Mouse (Mus musculus): ENCODE results near the gene Mdm2. TPM values are rescaled to one million over a fixed set of nuclear protein-coding genes. Genes with fewer than 3 reads are reported as not detected.

Gene Mdm2
- polyA plus RNA-seq, 1 experiment from 2014 or later, result 61.8 TPM

DNA sequence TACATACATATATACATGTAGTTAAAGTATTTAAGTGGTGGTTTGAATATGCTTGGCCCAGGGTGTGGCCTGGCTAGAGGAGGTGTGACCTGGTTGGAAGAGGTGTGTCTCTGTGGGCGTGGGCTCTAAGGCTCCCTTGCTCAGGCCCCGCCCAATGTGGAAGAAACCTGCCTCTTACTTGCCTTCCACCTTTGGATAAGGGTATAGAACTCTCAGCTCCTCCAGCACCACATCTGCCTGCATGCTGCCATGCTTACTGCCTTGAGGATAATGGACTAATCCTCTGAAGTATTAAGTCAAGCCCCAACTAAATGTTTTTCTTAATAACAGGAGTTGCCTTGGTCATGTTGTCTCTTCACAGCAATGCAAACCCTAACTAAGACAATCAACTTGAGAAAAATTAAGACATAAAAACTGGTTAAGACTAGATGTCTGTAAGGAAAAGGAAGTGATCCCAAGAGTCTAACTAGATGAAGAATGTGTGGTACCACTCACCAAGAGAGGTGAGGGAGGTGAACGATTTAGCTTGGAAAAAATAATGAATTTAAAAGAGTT is 12.9 kb downstream of the Mdm2 start:
- Histone ChIP-seq H3K4me1 (no peaks in the 10 kb centered on the region), H3K9me3 (replicated peaks) (no peaks in the 10 kb centered on the region), H3K9ac (no peak overlapping the region), H3K36me3 (ENCODE audit: poor library complexity, severe bottlenecking) (peaks cover 92% of the 10 kb centered on the region), H3K4me2 (no peak overlapping the region), H3K27ac (no peak overlapping the region), H3K4me3 (no peak overlapping the region), H3K27me3 (no peaks in the 10 kb centered on the region)
- ATAC-seq, result no peak
- 93% methylated on average over 3 of the region's 3 CpGs for WGBS

DNA sequence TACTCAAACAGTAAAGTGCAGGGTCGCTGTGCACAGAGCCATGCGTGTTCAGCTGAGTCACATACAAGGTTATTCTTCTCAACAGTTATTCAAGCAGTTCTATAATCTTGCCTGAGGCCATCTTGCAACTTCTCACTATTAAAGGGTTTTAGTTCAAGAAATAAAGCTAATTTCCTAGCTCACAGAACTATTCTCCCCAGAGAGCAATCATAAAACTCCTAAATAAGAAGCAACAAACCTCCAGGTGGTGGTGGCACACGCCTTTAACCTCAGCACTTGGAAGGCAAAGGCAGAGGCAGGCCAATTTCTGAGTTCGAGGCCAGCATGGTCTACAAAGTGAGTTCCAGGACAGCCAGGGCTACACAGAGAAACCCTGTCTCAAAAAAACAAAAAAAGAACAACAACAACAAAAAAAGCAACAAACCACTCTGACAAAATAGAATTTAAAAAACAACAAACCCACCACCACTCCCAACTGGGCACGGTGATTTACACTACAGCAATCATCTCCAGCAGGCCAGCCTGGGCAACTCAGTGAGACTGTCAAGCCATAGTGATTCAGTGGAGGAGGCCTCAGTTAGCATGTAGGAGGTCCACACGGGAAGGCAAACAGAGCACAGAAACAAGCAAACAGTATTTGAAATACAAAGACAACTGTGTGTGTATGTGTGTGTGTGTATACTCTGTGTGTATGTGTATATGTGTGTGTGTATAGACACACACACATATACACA is 13.6 kb downstream of the Mdm2 start:
- no peak overlapping the region for H3K9ac ChIP-seq
- ATAC-seq, result no peak
- 95% methylated on average over 6 of the region's 6 CpGs for WGBS

DNA sequence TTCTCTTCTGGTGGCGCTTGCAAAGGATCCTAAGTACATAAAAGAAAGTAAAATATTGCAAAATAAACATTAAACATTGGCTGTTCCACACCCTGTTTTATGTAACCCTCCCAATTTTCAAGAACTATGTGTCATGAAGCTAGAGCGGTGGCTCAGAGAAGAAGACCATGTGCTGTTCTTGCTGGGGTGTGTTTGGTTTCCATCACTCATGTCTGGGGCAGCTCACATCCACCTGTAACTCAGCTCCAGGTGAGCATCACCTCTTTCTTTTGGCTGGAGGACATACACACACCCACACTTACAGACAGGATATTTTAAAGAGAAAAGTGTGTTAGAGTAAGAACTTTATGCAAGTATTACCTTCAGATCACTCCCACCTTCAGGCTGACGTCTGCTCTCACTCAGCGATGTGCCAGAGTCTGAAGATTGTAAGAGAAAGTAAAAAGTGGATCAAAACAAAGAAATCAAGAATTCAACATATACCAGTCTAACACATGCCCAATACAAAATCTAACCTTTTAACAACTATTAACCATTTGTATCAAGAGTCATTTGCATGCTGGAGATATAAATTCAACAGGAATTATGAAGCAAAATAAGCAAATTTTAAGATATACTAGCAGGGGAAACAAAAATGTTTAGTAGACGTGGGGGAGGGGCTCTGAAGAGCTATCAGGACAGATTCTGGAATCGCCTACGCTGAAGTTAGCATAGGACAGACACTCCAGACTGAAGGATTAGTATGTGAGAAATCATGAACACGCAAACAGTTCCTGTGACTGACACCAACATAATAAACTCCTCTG is 14.3 kb downstream of the Mdm2 start:
- WGBS, result 94% methylated on average over 8 of the region's 8 CpGs
- no peak overlapping the region for H3K27ac ChIP-seq
- no peaks in the 10 kb centered on the region for H3K27me3 ChIP-seq
- peaks cover 94% of the 10 kb centered on the region for H3K36me3 ChIP-seq (ENCODE audit: poor library complexity, severe bottlenecking)
- no peak for ATAC-seq
- H3K4me2 ChIP-seq, result no peak overlapping the region
- H3K4me1 ChIP-seq, result no peaks in the 10 kb centered on the region
- H3K4me3 ChIP-seq, result no peak overlapping the region
- no peak overlapping the region for H3K9ac ChIP-seq
- no peaks in the 10 kb centered on the region for H3K9me3 ChIP-seq (replicated peaks)

More for the DNA sequence above, 13.6 kb downstream of the Mdm2 start:
- Histone ChIP-seq H3K27ac (no peak overlapping the region), H3K27me3 (no peaks in the 10 kb centered on the region), H3K4me3 (no peak overlapping the region), H3K9me3 (replicated peaks) (no peaks in the 10 kb centered on the region), H3K4me1 (no peaks in the 10 kb centered on the region), H3K4me2 (no peak overlapping the region), H3K36me3 (ENCODE audit: poor library complexity, severe bottlenecking) (peaks cover 94% of the 10 kb centered on the region)

DNA sequence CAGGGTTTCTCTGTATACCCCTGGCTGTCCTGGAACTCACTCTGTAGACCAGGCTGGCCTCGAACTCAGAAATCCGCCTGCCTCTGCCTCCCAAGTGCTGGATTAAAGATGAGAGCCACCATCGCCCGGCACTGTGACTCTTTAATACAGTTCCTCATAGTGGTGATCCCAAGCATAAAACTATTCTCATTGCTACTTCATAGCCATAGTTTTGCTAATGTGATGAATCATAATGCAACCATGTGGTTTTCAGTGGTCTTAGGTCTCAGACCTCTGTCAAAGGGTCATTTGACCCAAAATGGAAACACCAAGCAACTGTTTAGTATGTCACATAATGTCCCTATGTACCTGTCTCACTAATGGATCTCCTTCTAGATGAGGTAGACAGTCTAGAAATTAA is 15.0 kb downstream of the Mdm2 start:
- H3K4me3 ChIP-seq, result no peak overlapping the region
- H3K9ac ChIP-seq, result no peak overlapping the region
- H3K4me2 ChIP-seq, result no peak overlapping the region
- peaks cover 94% of the 10 kb centered on the region for H3K36me3 ChIP-seq (ENCODE audit: poor library complexity, severe bottlenecking)
- H3K9me3 ChIP-seq (replicated peaks), result no peaks in the 10 kb centered on the region
- no peak overlapping the region for H3K27ac ChIP-seq
- H3K27me3 ChIP-seq, result no peaks in the 10 kb centered on the region
- ATAC-seq, result no peak
- WGBS, result 96% methylated on average over 4 of the region's 4 CpGs
- no peaks in the 10 kb centered on the region for H3K4me1 ChIP-seq

DNA sequence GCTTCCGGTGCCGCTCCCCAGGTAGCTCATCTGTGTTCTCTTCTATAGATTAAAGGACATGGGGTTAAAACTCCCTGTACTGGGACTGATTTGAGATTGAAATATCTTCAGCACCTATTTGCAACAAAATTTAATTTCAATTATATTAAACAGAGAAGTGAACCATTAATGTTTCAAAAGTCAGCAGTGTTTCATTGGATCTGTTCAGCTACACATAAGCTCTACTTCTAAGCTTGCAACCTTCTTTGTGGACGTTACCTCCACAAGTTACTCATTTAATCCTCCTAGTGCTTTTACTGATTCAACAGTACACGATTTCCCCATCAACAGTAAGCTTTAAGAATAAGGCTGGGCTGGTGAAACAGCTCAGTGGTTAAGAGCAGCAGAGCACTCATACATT is 15.5 kb downstream of the Mdm2 start:
- Histone ChIP-seq H3K9me3 (replicated peaks) (no peaks in the 10 kb centered on the region), H3K4me2 (no peak overlapping the region), H3K27me3 (no peaks in the 10 kb centered on the region), H3K4me3 (no peak overlapping the region), H3K36me3 (ENCODE audit: poor library complexity, severe bottlenecking) (peaks cover 94% of the 10 kb centered on the region), H3K27ac (no peak overlapping the region), H3K9ac (no peak overlapping the region), H3K4me1 (no peaks in the 10 kb centered on the region)
- 93% methylated on average over 4 of the region's 4 CpGs for WGBS
- no peak for ATAC-seq

DNA sequence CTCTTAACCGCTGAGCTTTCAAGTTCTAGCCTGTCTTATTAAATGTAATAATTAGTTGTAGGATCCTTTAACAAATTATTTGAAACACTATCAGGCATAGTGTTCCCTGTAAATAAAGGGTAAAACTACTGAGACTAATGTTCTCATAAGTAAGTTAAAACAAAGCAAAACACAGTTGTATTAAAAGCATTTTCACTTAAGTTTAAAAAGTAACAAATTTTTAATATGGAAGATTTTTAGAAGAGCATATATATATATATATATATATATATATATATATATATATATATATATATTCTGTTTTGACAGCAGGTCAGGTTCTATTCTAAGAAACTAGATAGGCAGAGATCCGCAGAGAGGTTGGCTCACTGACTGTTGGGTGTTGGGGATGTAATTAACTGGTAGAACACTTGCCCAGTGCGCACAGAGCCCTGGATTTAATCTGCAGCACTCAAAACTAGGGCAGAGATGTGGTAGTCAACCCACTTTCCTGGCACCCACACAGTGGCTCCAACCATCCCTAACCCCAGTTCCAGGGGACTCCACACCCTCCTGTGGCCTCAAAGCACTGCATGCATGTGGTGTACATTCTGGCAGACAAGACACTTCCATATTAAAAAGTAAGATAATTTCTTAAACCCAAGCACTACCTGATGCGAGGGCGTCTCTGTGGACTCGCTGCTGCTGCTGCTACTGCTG is 16.2 kb downstream of the Mdm2 start:
- Histone ChIP-seq H3K4me1 (no peaks in the 10 kb centered on the region), H3K4me3 (no peak overlapping the region), H3K27ac (no peak overlapping the region), H3K9me3 (replicated peaks) (no peaks in the 10 kb centered on the region), H3K4me2 (no peak overlapping the region), H3K27me3 (no peaks in the 10 kb centered on the region), H3K9ac (no peak overlapping the region), H3K36me3 (ENCODE audit: poor library complexity, severe bottlenecking) (peaks cover 93% of the 10 kb centered on the region)
- 97% methylated on average over 6 of the region's 6 CpGs for WGBS
- no peak for ATAC-seq

DNA sequence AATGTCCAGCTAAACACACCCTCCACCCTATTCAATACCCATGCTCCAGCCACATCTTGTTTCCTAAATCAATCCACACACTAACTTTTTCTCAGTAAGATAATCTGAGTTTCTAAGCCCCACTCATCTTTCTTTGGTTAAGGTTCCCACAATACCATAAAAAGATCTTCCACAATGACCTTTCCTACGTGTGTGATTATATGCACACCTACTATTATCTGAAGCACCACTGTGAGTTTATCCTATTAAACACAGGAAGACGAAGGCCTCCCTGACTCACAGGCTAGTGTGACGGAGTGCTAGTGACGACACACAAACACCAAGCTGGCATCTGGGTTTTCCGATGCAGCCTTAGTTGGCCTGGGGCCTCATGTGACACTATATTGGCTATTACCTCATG is 17.6 kb downstream of the Mdm2 start:
- Histone ChIP-seq H3K27me3 (no peaks in the 10 kb centered on the region), H3K36me3 (ENCODE audit: poor library complexity, severe bottlenecking) (peaks cover 92% of the 10 kb centered on the region), H3K9me3 (replicated peaks) (no peaks in the 10 kb centered on the region), H3K4me1 (no peaks in the 10 kb centered on the region), H3K4me3 (no peak overlapping the region), H3K27ac (no peak overlapping the region), H3K4me2 (no peak overlapping the region), H3K9ac (no peak overlapping the region)
- ATAC-seq, result no peak
- 96% methylated on average over 5 of the region's 5 CpGs for WGBS

DNA sequence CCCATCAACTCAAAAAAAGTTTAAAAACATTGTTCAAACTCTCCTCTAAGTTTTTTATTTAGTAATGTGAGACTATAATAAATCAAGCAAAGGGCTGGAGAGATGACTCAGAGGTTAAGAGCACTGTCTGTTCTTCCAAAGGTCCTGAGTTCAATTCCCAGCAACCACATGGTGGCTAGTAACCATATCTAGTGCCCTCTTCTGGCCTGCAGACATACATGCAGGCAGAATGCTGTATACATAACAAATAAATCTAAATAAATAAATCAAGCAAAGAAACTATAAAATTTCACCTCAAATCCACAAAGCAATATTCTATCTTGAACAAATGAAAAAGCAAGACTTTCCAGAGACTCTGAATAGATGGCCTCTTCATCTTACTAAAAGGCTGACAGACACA is 18.4 kb downstream of the Mdm2 start:
- Histone ChIP-seq H3K4me2 (no peak overlapping the region), H3K36me3 (ENCODE audit: poor library complexity, severe bottlenecking) (peaks cover 91% of the 10 kb centered on the region), H3K27ac (no peak overlapping the region), H3K4me3 (no peak overlapping the region), H3K9me3 (replicated peaks) (no peaks in the 10 kb centered on the region), H3K9ac (no peak overlapping the region), H3K4me1 (no peaks in the 10 kb centered on the region), H3K27me3 (no peaks in the 10 kb centered on the region)
- ATAC-seq, result no peak

DNA sequence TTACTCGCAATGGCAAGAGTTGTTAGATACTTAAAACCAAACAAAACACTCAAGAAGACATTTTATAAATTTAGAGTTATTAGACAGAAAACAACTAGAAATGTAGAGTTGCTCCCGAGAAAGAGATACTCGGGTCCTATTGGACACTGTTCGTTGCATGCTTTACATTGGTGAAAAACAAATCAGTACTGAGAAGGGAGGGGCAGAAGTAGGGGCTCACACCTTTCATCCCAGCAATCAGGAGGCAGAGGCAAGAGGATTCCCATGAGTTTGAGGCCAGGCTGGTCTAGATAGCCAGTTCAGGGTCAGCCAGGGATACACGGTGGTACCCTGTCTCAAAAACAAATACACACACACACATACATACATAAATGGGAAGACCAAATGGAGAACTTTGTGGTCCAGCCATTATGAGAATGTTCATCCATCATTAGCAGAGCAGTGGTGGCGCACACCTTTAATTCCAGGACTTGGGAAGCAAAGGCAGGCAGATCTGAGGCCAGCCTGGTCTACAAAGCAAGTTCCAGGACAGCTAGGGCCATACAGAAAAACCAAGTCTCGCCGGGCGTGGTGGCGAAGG is 19.1 kb downstream of the Mdm2 start:
- Histone ChIP-seq H3K27ac (no peak overlapping the region), H3K36me3 (ENCODE audit: poor library complexity, severe bottlenecking) (peaks cover 84% of the 10 kb centered on the region), H3K9ac (no peak overlapping the region), H3K9me3 (replicated peaks) (no peaks in the 10 kb centered on the region), H3K4me3 (no peak overlapping the region), H3K4me1 (no peaks in the 10 kb centered on the region), H3K27me3 (no peaks in the 10 kb centered on the region), H3K4me2 (no peak overlapping the region)
- ATAC-seq, result no peak
- WGBS, result 97% methylated on average over 10 of the region's 10 CpGs

DNA sequence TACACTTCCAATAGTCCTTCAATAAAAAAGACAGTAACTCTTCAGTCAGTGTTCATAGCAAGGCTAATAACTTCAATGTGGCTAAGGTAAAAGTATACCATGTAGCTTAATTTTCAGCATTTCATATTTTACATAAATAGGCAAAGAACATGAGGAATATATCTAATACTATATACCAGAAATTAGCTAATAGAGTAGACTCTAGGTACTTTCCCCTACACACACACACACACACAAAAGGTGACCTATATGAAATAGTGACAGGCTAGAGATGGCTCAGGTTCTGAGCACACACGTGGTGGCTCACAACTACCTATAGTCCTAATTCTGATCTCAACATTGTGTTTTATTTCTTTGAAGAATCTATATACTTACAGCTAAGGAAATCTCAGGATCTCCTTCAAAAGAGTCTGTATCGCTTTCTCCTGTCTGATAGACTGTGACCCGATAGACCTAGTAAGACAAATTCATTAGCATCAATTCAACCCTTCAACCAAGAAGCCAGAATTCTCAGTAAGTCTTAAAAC is 19.7 kb downstream of the Mdm2 start:
- peaks cover 77% of the 10 kb centered on the region for H3K36me3 ChIP-seq (ENCODE audit: poor library complexity, severe bottlenecking)
- ATAC-seq, result no peak

DNA sequence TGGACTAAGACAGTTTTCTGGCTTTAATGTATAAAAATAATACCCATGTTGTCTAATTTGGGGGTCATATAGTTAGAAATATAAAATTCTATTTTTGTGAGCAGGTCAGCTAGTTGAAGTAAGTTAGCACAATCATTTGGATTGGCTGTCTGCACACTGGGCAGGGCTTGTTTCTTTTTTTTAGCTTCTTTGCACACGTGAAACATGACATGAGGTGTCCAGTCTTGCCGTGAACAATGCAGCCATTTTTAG is 20.5 kb downstream of the Mdm2 start:
- H3K4me3 ChIP-seq, result no peak overlapping the region
- WGBS, result 88% methylated on average over 2 of the region's 2 CpGs
- no peaks in the 10 kb centered on the region for H3K9me3 ChIP-seq (replicated peaks)
- no peak overlapping the region for H3K4me2 ChIP-seq
- H3K9ac ChIP-seq, result no peak overlapping the region
- H3K4me1 ChIP-seq, result no peaks in the 10 kb centered on the region
- no peaks in the 10 kb centered on the region for H3K27me3 ChIP-seq
- no peak overlapping the region for H3K27ac ChIP-seq
- H3K36me3 ChIP-seq (ENCODE audit: poor library complexity, severe bottlenecking), result peaks cover 69% of the 10 kb centered on the region
- ATAC-seq, result no peak

More for the DNA sequence above, 19.7 kb downstream of the Mdm2 start:
- Histone ChIP-seq H3K9me3 (replicated peaks) (no peaks in the 10 kb centered on the region), H3K27me3 (no peaks in the 10 kb centered on the region), H3K4me1 (no peaks in the 10 kb centered on the region), H3K27ac (no peak overlapping the region), H3K4me3 (no peak overlapping the region), H3K4me2 (no peak overlapping the region), H3K9ac (no peak overlapping the region)
- 98% methylated on average over 3 of the region's 3 CpGs for WGBS
